Mouse (Mus musculus): ENCODE measurements at regions not wholly inside any gene's neighbourhood (a gene's known extent, or its start where the extent isn't known, plus 50 kb on each side); places are given as distances from the start of the nearest gene placed in this dataset.
A peak's percentile ranks its signal among the peaks of the same experiment; 100 is the strongest.

- no peak for DNase-seq
These were observed 55.3 kb upstream of the Ccnd2 start for GRCm38 (mm10) chr6:127207308-127207707.

- no peak for DNase-seq
These were observed 61.4 kb upstream of the Ccnd2 start for GRCm38 (mm10) chr6:127213355-127213754.

GRCm38 (mm10) chr6:127215915-127216314, 63.9 kb upstream of the Ccnd2 start:
- DNase-seq: no peak

DNA sequence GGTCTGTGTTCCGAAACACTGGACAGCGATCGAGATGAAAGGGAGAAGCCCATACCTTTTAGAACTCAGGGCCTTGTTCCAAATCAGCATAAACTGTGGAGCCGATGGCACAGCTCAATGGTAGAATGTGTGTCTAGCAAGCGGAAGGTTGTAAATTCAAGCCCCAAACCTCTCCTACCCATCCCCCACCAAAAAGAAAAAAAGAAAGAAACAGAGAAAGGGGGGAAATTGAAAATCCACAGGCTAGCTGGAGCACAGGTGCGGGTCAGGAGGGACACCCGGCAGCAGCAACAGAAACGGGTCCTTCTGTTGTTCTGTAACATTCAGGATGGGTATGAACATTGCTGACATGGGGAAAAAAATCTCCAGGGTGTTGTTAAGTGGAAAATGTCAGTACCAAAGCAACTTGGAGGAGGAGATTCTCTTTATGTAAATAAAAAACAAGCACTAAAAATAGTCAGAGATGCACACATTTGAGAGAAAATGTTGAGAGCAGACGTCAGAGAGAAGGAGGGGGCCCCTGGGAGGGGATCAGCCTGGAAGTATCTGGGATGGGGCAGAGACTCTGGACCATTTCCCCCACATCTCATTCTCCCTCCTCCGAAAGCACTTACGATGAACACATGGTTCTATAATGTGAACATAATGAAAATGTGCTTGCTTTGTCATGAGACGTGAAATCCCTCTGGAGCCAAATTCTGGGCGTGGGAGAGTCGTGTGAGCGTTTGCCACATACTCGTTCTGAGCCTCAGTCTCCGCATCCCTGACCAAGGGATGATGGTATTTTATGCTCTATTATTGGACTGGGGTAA, 66.8 kb upstream of the Ccnd2 start:
- no peak for DNase-seq

DNA sequence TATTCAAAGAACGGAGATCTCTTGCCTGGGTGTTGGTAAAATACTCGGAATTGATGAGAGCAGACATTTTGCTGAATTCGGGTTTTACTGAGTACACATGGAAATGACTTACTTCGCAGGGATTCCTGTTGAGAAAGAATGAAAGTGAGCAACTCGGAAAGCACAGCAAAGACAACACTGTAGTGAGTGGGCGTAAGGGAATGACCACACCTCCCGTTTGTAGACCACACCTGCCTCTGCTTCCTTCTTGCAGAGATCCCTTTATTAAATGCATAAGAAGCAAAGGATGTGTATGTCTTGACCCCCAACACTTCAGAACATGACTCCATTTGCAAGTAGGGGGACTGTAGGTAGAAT, 67.4 kb upstream of the Ccnd2 start:
- no peak for DNase-seq

GRCm38 (mm10) chr6:127226242-127226983, 74.4 kb upstream of the Ccnd2 start:
- DNase-seq: no peak

DNA sequence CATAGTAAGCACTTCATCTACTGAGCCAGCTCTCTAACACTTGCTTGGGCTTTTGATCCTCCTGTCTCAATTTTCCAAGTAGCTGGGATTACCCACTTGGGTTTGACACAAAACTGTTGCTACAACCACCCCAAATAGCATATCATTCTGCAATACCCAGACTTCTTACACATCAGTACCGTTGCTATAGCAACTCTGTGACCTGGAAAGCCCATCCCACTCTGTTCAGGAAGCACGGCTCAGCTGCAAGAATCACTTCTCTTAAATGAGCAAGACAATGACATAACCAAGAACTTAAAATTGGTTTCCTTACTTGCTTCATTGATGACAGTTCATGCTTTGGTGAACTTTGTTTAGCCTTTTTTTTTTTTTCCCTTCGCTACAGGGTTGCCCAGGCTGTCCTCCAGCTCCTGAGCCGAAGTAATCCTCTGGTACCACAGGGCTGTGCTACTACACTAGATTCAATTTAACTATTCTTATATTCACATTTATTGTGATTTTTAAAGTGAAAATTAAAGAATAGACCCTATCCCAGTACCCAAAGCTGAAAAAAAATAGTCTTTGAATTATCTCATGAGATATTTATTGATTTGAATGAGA, 84.6 kb upstream of the Ccnd2 start:
- DNase-seq: no peak

- DNase-seq: no peak
These were observed 85.2 kb upstream of the Ccnd2 start for GRCm38 (mm10) chr6:127237168-127237567.

DNA sequence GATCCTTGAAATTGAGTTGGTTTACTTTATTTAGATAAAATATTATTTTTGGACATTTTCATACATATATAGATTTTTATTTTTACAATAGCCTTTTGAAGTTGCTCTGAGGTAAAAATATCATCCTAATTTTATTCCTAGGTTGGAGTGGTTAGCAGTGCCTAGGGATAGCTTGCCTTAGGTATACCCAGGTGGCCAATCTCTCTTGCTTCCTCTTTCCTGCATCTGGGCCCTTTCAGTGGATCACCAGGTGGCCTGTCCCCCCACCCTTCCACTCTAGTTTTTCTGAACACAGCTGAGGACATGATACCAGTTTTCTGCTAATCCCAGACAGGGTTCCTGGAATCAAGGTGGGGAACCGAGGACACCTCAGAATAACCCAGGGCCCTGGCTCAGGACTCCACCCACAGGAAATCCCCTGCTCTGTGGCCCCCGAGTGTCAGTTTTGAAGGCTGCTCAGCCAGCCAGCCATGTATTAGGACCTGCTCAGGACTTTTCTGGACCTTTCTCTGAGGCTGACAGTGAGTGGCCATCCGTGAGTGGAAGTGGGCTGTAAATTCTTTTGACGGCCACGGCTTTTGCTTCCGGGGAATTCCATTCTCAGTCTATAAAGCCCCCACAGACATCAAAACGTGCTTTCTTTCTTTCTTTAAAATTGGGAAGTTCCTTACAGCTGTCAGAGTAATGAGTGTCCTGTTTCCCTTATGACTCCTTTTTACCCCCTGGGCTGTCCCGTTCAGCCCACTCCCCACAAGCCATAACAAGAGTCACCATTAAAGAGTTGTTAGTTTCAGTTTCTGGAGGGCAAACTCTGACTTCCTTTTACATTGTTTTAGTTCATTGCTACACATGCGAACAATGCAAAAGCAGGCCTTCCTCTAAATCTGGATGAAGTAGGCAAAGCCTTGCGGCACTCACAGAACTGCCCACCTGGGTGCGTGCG, 87.8 kb upstream of the Ccnd2 start:
- no peak for DNase-seq

- no peak for DNase-seq
These were observed 88.7 kb upstream of the Ccnd2 start for GRCm38 (mm10) chr6:127240472-127241375.

GRCm38 (mm10) chr6:127241693-127242425, 89.9 kb upstream of the Ccnd2 start:
- DNase-seq: no peak

GRCm38 (mm10) chr6:127243032-127243431, 91.0 kb upstream of the Ccnd2 start:
- no peak for DNase-seq

GRCm38 (mm10) chr6:127245814-127246440, 93.9 kb upstream of the Ccnd2 start:
- DNase-seq: peak; percentile 6

GRCm38 (mm10) chr6:127246730-127247129, 94.7 kb upstream of the Ccnd2 start:
- no peak for DNase-seq

DNA sequence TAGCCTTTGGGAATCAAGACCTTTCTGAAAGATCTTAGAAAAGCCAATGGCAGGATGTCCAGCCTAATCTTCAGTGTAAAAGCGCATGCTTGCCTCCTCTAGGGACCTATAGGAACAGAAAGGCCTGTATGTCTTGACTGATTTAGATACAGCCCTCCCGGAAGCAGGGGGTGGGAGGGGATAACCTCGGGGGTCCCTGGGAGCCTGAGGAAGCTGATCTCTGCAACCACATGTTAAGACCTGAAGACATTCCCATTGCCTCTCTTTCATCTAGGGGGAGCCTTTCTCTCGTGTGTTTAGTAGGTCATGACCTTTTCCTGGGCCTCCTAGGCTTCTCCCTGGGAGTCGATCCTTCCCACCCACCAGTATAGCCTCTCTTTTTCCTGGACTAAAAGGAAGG, 95.3 kb upstream of the Ccnd2 start:
- DNase-seq: no peak

GRCm38 (mm10) chr6:127250181-127250873, 98.3 kb upstream of the Ccnd2 start:
- no peak for DNase-seq

DNA sequence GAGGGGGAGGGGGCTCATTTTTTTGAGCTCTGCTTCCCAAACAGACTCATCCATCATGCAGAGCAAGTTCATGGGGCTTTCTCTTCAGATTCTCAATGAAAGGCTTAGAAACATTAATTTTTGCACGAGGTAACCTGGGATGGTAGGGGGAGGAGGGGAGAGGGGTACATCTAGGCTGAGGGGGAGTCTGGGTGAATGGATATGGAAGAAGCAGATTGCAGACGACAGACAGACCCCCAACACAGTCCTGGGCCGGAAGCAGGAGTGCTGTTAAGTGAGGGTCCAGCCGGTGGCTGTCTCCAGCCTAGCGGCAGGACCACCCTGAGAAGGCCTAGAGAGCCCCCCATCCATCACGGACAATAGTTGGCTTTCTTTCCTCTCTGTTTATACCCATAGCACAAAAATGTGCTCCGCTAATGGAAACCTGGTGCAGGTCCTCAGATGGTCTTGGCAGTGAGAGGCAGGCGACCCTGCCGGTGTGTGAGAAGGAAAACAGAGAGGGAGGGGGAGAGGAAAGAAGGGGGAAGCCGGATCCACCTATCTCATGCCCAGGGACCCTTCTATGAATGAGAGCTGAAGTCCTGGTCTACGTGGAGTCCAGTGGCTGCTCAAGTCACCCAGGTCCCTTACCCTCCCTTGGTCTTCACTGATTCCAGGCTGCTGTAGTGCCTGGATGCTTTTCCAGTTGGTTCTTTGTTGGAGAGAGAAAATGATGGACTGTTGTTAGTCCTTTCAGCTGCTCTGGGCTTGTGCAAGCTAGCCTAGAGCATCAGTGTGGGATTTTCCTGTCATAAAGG, 99.1 kb upstream of the Ccnd2 start:
- no peak for DNase-seq

DNA sequence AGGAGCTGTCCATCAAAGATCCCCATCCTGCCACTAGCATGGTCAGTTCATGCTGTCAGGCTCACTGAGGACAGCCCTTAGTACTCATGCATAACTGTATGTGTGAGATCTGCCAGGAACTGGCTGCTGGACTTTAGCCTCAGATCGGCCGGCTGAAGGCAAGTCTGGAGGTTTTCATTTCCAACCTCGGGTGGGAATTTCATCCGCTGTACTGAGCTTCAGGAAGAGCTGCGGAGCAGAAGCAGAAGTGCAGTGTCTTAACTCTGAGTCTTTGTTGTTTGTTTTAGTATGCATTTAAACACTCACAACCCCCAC, 99.6 kb upstream of the Ccnd2 start:
- no peak for DNase-seq
